Mouse (Mus musculus) hindbrain, embryonic 16.5 days (tissue): ENCODE results near the gene Tmem51. TPM values are rescaled to one million over a fixed set of nuclear protein-coding genes. Genes with fewer than 3 reads are reported as not detected.
"Not testable (repeated sequence)": the region's sequence is repeated elsewhere in the genome, so short reads cannot be mapped to it uniquely, and the experiment has no call there.

Source experiments
- ATAC-seq: fragments of 200-750 bp; cut with Nextera tagmentation; 2 replicates; pipeline ENCODE4 v1.8.0; 2017; ENCODE audit warnings: moderate TSS enrichment, moderate library complexity
- H3K27ac ChIP-seq: fragments of 300-500 bp; sonication (generic); 2 replicates; pipeline ENCODE4 v1.5.1; 2014; ENCODE audit warnings: low read depth, mild to moderate bottlenecking, control low read depth, low read length, moderate library complexity
- H3K27me3 ChIP-seq: fragments of 300-500 bp; sonication (generic); replicated peaks from 2 replicates; pipeline ENCODE4 v1.6.1; 2014; ENCODE audit warnings: low read length; ENCODE audit not compliant: control insufficient read depth, insufficient read depth
- H3K36me3 ChIP-seq: fragments of 300-500 bp; sonication (generic); 2 replicates; pipeline ENCODE4 v1.6.1; 2014; ENCODE audit warnings: mild to moderate bottlenecking, low read length, moderate library complexity, mixed read lengths; ENCODE audit not compliant: control insufficient read depth, insufficient read depth
- H3K4me1 ChIP-seq: fragments of 300-500 bp; sonication (generic); 2 replicates; pipeline ENCODE4 v1.6.1; 2014; ENCODE audit warnings: low read depth, low read length; ENCODE audit not compliant: control insufficient read depth, insufficient read depth
- H3K4me2 ChIP-seq: fragments of 300-500 bp; sonication (generic); 2 replicates; pipeline ENCODE4 v1.6.1; 2014; ENCODE audit warnings: mild to moderate bottlenecking, low read length, control low read depth, moderate library complexity
- H3K4me3 ChIP-seq: fragments of 300-500 bp; sonication (generic); 2 replicates; pipeline ENCODE4 v1.5.1; 2014; ENCODE audit warnings: mild to moderate bottlenecking, low read length, control low read depth, moderate library complexity
- H3K9ac ChIP-seq: fragments of 300-500 bp; sonication (generic); 2 replicates; pipeline ENCODE4 v1.6.1; 2014; ENCODE audit warnings: low read depth, mild to moderate bottlenecking, control low read depth, low read length, moderate library complexity
- H3K9me3 ChIP-seq: fragments of 300-500 bp; sonication (generic); 2 replicates; pipeline ENCODE4 v1.6.1; 2014; ENCODE audit warnings: mild to moderate bottlenecking, low read length, moderate library complexity; ENCODE audit not compliant: control insufficient read depth
- WGBS: fragments of 180-500 bp; shearing (Covaris S2); extraction: QIAGEN DNeasy Blood & Tissue Kit; methylation state at CpG from one replicate; pipeline ENCODE4 v1.1.7; 2014; 5-methylcytosine and 5-hydroxymethylcytosine counted together
- polyA plus RNA-seq: library from polyadenylated mRNA; unstranded; fragments of >200 nt; fragmentation: Nextera tagmentation; extraction: Ambion mirVana; gene quantifications from 2 replicates; pipeline ENCODE4 v1.2.1, GENCODE M21; 2015

Tmem51 gene
- polyA plus RNA-seq, 1 experiment from 2014 or later, result 8.2 TPM

GRCm38 (mm10) chr4:141996086-141996485, 88.0 kb downstream of the Tmem51 start:
- 0 out of 2 replicates have a peak, but pooled peaks cover 3% of the 10 kb centered on the region for H3K4me1 ChIP-seq
- WGBS, result 63% methylated on average over 7 of the region's 7 CpGs

GRCm38 (mm10) chr4:141994062-141994471, 90.0 kb downstream of the Tmem51 start:
- not testable (repeated sequence) for H3K36me3 ChIP-seq, H3K27ac ChIP-seq, H3K4me1 ChIP-seq, ATAC-seq, H3K4me3 ChIP-seq, H3K4me2 ChIP-seq, H3K9me3 ChIP-seq, H3K27me3 ChIP-seq, H3K9ac ChIP-seq
- whole genome bisulfite sequencing, result 58% methylated on average over 2 of the region's 2 CpGs

More at GRCm38 (mm10) chr4:141996086-141996485, 88.0 kb downstream of the Tmem51 start:
- Histone ChIP-seq H3K27me3 (no peaks in the 10 kb centered on the region; the same call in 1 of the 2 replicates), H3K9me3 (no peaks in the 10 kb centered on the region), H3K9ac (no peak overlapping the region), H3K36me3 (no peaks in the 10 kb centered on the region), H3K27ac (no peak overlapping the region), H3K4me3 (no peak overlapping the region), H3K4me2 (no peak overlapping the region)
- ATAC-seq, result no peak

GRCm38 (mm10) chr4:141993347-141994061, 90.6 kb downstream of the Tmem51 start:
- Histone ChIP-seq H3K4me1 (0 out of 2 replicates have a peak, but pooled peaks cover 3% of the 10 kb centered on the region), H3K9me3 (no peaks in the 10 kb centered on the region), H3K27me3 (no peaks in the 10 kb centered on the region; the same call in 1 of the 2 replicates), H3K4me3 (no peak overlapping the region), H3K27ac (no peak overlapping the region), H3K9ac (no peak overlapping the region), H3K36me3 (no peaks in the 10 kb centered on the region), H3K4me2 (no peak overlapping the region)
- ATAC-seq, result no peak
- WGBS, result 79% methylated on average over 5 of the region's 5 CpGs

GRCm38 (mm10) chr4:141992530-141993204, 91.4 kb downstream of the Tmem51 start:
- Histone ChIP-seq H3K27ac (no peak overlapping the region), H3K9ac (no peak overlapping the region)

GRCm38 (mm10) chr4:141988178-141988577, 95.9 kb downstream of the Tmem51 start:
- Histone ChIP-seq H3K4me2 (no peak overlapping the region), H3K4me1 (no peaks in the 10 kb centered on the region), H3K9me3 (no peaks in the 10 kb centered on the region), H3K27ac (no peak overlapping the region), H3K4me3 (no peak overlapping the region), H3K9ac (no peak overlapping the region), H3K27me3 (no peaks in the 10 kb centered on the region; the same call in 1 of the 2 replicates), H3K36me3 (no peaks in the 10 kb centered on the region)
- ATAC-seq, result no peak
- 77% methylated on average over 1 of the region's 1 CpGs for WGBS

More at GRCm38 (mm10) chr4:141992530-141993204, 91.4 kb downstream of the Tmem51 start:
- WGBS, result 79% methylated on average over 14 of the region's 14 CpGs
- Histone ChIP-seq H3K4me2 (no peak overlapping the region), H3K9me3 (no peaks in the 10 kb centered on the region), H3K4me3 (no peak overlapping the region), H3K27me3 (no peaks in the 10 kb centered on the region; the same call in 1 of the 2 replicates), H3K4me1 (0 out of 2 replicates have a peak, but pooled peaks cover 3% of the 10 kb centered on the region), H3K36me3 (no peaks in the 10 kb centered on the region)
- no peak for ATAC-seq

- no peak overlapping the region for H3K27ac ChIP-seq
- H3K4me3 ChIP-seq, result no peak overlapping the region
- H3K4me2 ChIP-seq, result no peak overlapping the region
- no peaks in the 10 kb centered on the region for H3K27me3 ChIP-seq
- no peaks in the 10 kb centered on the region for H3K36me3 ChIP-seq
- no peaks in the 10 kb centered on the region for H3K9me3 ChIP-seq
- H3K9ac ChIP-seq, result no peak overlapping the region
- no peaks in the 10 kb centered on the region for H3K4me1 ChIP-seq
- WGBS, result 62% methylated on average over 3 of the region's 3 CpGs
- ATAC-seq, result no peak
Measured at GRCm38 (mm10) chr4:141983689-141984088, 100.4 kb downstream of the Tmem51 start.

- Histone ChIP-seq H3K4me2 (no peak overlapping the region), H3K4me3 (no peak overlapping the region), H3K4me1 (no peaks in the 10 kb centered on the region), H3K27me3 (no peaks in the 10 kb centered on the region), H3K27ac (no peak overlapping the region), H3K36me3 (no peaks in the 10 kb centered on the region), H3K9me3 (no peaks in the 10 kb centered on the region), H3K9ac (no peak overlapping the region)
- WGBS, result 79% methylated on average over 3 of the region's 3 CpGs
- no peak for ATAC-seq
Measured at GRCm38 (mm10) chr4:141981475-141981874, 102.6 kb downstream of the Tmem51 start.

Other genes starting within 250 kb of the Tmem51 start
- gene Ctrc, start 237.9 kb downstream of the Tmem51 start, polyA plus RNA-seq, result not detected in 2 replicates
- 77.6 and 78.6 TPM in 2 replicates for gene Efhd2, start 209.4 kb downstream of the Tmem51 start, polyA plus RNA-seq
- gene Fhad1, start 69.2 kb downstream of the Tmem51 start, polyA plus RNA-seq, result 6.3 and 6.5 TPM in 2 replicates
- gene Kazn, start 155.1 kb upstream of the Tmem51 start, polyA plus RNA-seq, result 26.4 and 27.1 TPM in 2 replicates